Mouse (Mus musculus): Measurements from ENCODE around the gene Dhrs4.

Gene Dhrs4

GRCm38 (mm10) chr14:55478651-55479599 lies at the start of gene Dhrs4:
Gene Dhrs4 (plus strand): TSS chr14:55478758.
- DNase-seq, result peak; percentile 78

- DNase-seq, result no peak
Measured at GRCm38 (mm10) chr14:55430255-55430654, 48.3 kb upstream of the Dhrs4 start.

- DNase-seq, result no peak
Measured at GRCm38 (mm10) chr14:55433052-55433451, 45.5 kb upstream of the Dhrs4 start.

GRCm38 (mm10) chr14:55434825-55435224 lies 43.7 kb upstream of the Dhrs4 start:
- no peak for DNase-seq

GRCm38 (mm10) chr14:55437118-55437517 lies 41.4 kb upstream of the Dhrs4 start:
- no peak for DNase-seq

GRCm38 (mm10) chr14:55438193-55438784 lies 40.3 kb upstream of the Dhrs4 start:
- DNase-seq, result peak; percentile 35

- DNase-seq, result no peak
Measured at GRCm38 (mm10) chr14:55457693-55458092, 20.9 kb upstream of the Dhrs4 start.

GRCm38 (mm10) chr14:55458273-55458672 lies 20.3 kb upstream of the Dhrs4 start:
- peak; percentile 73 for DNase-seq

- DNase-seq, result no peak
Measured at GRCm38 (mm10) chr14:55458761-55459160, 19.8 kb upstream of the Dhrs4 start.

GRCm38 (mm10) chr14:55459796-55460195 lies 18.8 kb upstream of the Dhrs4 start:
- DNase-seq, result no peak

- DNase-seq, result peak; percentile 57
Measured at GRCm38 (mm10) chr14:55460297-55460696, 18.3 kb upstream of the Dhrs4 start.

- no peak for DNase-seq
Measured at GRCm38 (mm10) chr14:55461757-55462156, 16.8 kb upstream of the Dhrs4 start.

GRCm38 (mm10) chr14:55466481-55466880 lies 12.1 kb upstream of the Dhrs4 start:
- DNase-seq, result no peak

GRCm38 (mm10) chr14:55467108-55467507 lies 11.4 kb upstream of the Dhrs4 start:
- DNase-seq, result peak; percentile 53

- no peak for DNase-seq
Measured at GRCm38 (mm10) chr14:55468301-55468741, 10.2 kb upstream of the Dhrs4 start.

GRCm38 (mm10) chr14:55469041-55469440 lies 9.5 kb upstream of the Dhrs4 start:
- no peak for DNase-seq

- no peak for DNase-seq
Measured at GRCm38 (mm10) chr14:55469821-55470220, 8.7 kb upstream of the Dhrs4 start.

GRCm38 (mm10) chr14:55470806-55471205 lies 7.8 kb upstream of the Dhrs4 start:
- no peak for DNase-seq

- no peak for DNase-seq
Measured at GRCm38 (mm10) chr14:55475654-55476053, 2.9 kb upstream of the Dhrs4 start.

- DNase-seq, result no peak
Measured at GRCm38 (mm10) chr14:55477421-55477820, 1.1 kb upstream of the Dhrs4 start.

GRCm38 (mm10) chr14:55477829-55478228 lies 729 bp upstream of the Dhrs4 start:
- DNase-seq, result no peak

GRCm38 (mm10) chr14:55479629-55480028 lies 1.1 kb downstream of the Dhrs4 start:
- DNase-seq, result no peak

- no peak for DNase-seq
Measured at GRCm38 (mm10) chr14:55484430-55485085, 6.0 kb downstream of the Dhrs4 start.

GRCm38 (mm10) chr14:55486836-55487235 lies 8.3 kb downstream of the Dhrs4 start:
- DNase-seq, result no peak

Measured in right cerebral cortex, adult 18-20 months (tissue).